8 mouse cellular contexts compared by ENCODE assay signal in the genomic region with DNA sequence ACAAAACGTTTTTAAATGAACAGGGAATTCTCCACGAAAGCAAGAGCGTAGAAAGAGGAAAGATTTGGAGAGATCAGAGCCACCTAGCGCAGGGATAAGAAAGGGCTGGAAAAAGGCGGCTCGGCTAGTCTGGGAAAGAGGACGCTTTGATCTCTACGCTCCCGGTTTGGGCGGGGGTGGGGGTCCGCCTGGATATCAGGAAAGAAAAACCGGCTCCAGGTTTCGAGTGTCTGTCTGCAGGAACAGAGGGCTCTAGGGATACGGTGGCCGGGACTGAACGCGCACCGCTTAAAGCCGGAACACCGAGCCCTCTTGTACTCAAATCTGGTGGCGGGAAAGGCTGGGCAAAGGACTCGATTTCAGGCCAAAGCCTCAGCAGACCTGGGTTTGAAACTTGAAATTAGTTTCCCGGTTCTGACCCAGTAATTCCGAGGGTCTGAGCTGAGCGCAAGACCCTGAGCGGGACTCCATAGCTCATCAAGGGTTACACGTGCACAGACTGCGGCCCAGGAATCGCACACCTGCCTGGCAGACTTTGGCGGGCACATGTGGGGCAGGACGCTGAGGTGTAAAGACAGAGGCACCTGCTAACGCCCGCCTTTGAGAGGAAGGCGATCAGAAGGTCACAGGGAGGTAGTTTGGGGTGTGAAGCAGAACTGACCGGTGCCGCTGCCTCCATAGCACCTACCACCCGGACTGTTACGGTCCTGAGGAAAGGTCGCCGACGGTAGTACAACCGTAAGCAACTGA. TPM values are rescaled to one million over a fixed set of nuclear protein-coding genes. Genes with fewer than 3 reads are reported as not detected.
DNase-seq lines count a peak whose midpoint lies in the region; ATAC-seq and TF ChIP-seq lines count a peak whose summit lies in the region.

No protein-coding gene starts in this region.

- intact Hi-C loops in gastrocnemius, adult 2 months (cut with DNase I): loop anchor here (5.0 kb wide), 1 partner anchor 93 kb away; no protein-coding TSS in a partner anchor
- intact Hi-C loops in gastrocnemius, postnatal 36 days (cut with DNase I): no loop called here

- peak overlapping the region; percentile 97 for H3K4me3 ChIP-seq in gastrocnemius, adult 2 months
- peak overlapping the region; percentile 68 for H3K4me3 ChIP-seq in bone marrow macrophage, adult 2 months (ENCODE audit: insufficient read depth, low read length)
- peak overlapping the region; percentile 49 for H3K4me3 ChIP-seq in forebrain, postnatal 0 days (ENCODE audit: low read depth, low read length)
- H3K4me3 ChIP-seq in kidney, adult 2 months (ENCODE audit: insufficient read depth, low read depth, low read length): peak overlapping the region; percentile 52
- H3K4me3 ChIP-seq in lung, embryonic 16.5 days (ENCODE audit: low read length): peak overlapping the region; percentile 66

- DNase-seq in gastrocnemius, adult 2 months: peak; percentile 51
- DNase-seq in gastrocnemius, postnatal 36 days: no peak
- DNase-seq in forebrain, postnatal 0 days: peak; percentile 54
- DNase-seq in kidney, adult 2 months: peak; percentile 37
- DNase-seq in splenic B cell, adult 2 months (ENCODE audit: low read depth, low spot score): peak; percentile 55
- DNase-seq in layer of hippocampus, adult 11-12 months (ENCODE audit: low spot score): no peak

- no peaks in the 10 kb centered on the region for H3K9me3 ChIP-seq in forebrain, postnatal 0 days (ENCODE audit: low read length)
- no peaks in the 10 kb centered on the region for H3K9me3 ChIP-seq in lung, embryonic 16.5 days (ENCODE audit: control insufficient read depth, low read length)

- peak; percentile 42; the same call in 1 of the 2 replicates for ATAC-seq in forebrain, postnatal 0 days
- no peak for ATAC-seq in lung, embryonic 16.5 days (ENCODE audit: low read depth)

- 0 out of 2 replicates have a peak overlapping the region, but pooled peaks have one; percentile 14 for H3K9ac ChIP-seq in forebrain, postnatal 0 days
- H3K9ac ChIP-seq in lung, embryonic 16.5 days (ENCODE audit: low read length): peak overlapping the region; percentile 58

- no peak for TF ChIP-seq POLR2A in bone marrow macrophage, adult 2 months (IDR thresholded peaks at IDR 0.05; ENCODE audit: borderline replicate concordance, low read depth, low read length)
- no peak for TF ChIP-seq POLR2A in kidney, adult 2 months (IDR thresholded peaks at IDR 0.05; ENCODE audit: low read depth, low read length)

- WGBS in forebrain, postnatal 0 days: 3% methylated on average over 42 of the region's 42 CpGs
- 12% methylated on average over 42 of the region's 42 CpGs for WGBS in kidney, adult 2 months
- WGBS in lung, embryonic 16.5 days: 2% methylated on average over 42 of the region's 42 CpGs

- H3K4me2 ChIP-seq in forebrain, postnatal 0 days (ENCODE audit: low read depth): peak overlapping the region; percentile 96
- peak overlapping the region; percentile 100 for H3K4me2 ChIP-seq in lung, embryonic 16.5 days (ENCODE audit: low read depth, low read length)

- peak overlapping the region; percentile 82 for H3K27ac ChIP-seq in gastrocnemius, adult 2 months
- H3K27ac ChIP-seq in bone marrow macrophage, adult 2 months (ENCODE audit: insufficient read depth, low read depth, low read length): peak overlapping the region; percentile 93
- H3K27ac ChIP-seq in forebrain, postnatal 0 days (ENCODE audit: low read depth, low read length): no peak overlapping the region
- H3K27ac ChIP-seq in kidney, adult 2 months (ENCODE audit: insufficient read depth, low read depth, low read length): no peak overlapping the region
- peak overlapping the region; percentile 76 for H3K27ac ChIP-seq in lung, embryonic 16.5 days (ENCODE audit: low read length)

- H3K27me3 ChIP-seq in forebrain, postnatal 0 days (ENCODE audit: insufficient read depth, low read length): peaks cover 86% of the 10 kb centered on the region
- H3K27me3 ChIP-seq in kidney, adult 2 months (replicated peaks; ENCODE audit: control insufficient read depth, insufficient read depth, low read length): 0 out of 2 replicates have a peak, but pooled peaks cover 1% of the 10 kb centered on the region
- H3K27me3 ChIP-seq in lung, embryonic 16.5 days (ENCODE audit: control insufficient read depth, insufficient read depth, low read depth, low read length): peaks cover 14% of the 10 kb centered on the region
- no peaks in the 10 kb centered on the region for H3K27me3 ChIP-seq in splenic B cell, adult 2 months (ENCODE audit: control insufficient read depth, insufficient read depth, low read length, poor library complexity, severe bottlenecking)

- TF ChIP-seq CTCF in gastrocnemius, adult 2 months (IDR thresholded peaks at IDR 0.05): peak; percentile 27
- no peak for TF ChIP-seq CTCF in bone marrow macrophage, adult 2 months (IDR thresholded peaks at IDR 0.05; ENCODE audit: low read depth, low read length)
- TF ChIP-seq CTCF in forebrain, postnatal 0 days (IDR thresholded peaks at IDR 0.05; ENCODE audit: low read depth): peak; percentile 51
- TF ChIP-seq CTCF in kidney, adult 2 months (conservative IDR thresholded peaks at IDR 0.05; ENCODE audit: insufficient read depth, insufficient read length, low read depth, low read length): no peak

- H3K4me1 ChIP-seq in bone marrow macrophage, adult 2 months (ENCODE audit: control insufficient read depth, insufficient read depth, low read length): peaks cover 24% of the 10 kb centered on the region
- peaks cover 20% of the 10 kb centered on the region for H3K4me1 ChIP-seq in forebrain, postnatal 0 days (ENCODE audit: insufficient read depth)
- H3K4me1 ChIP-seq in kidney, adult 2 months (ENCODE audit: control insufficient read depth, insufficient read depth, low read length): 0 out of 2 replicates have a peak, but pooled peaks cover 8% of the 10 kb centered on the region
- H3K4me1 ChIP-seq in lung, embryonic 16.5 days (replicated peaks; ENCODE audit: control insufficient read depth, insufficient read depth, low read length): peaks cover 34% of the 10 kb centered on the region

- H3K36me3 ChIP-seq in forebrain, postnatal 0 days (ENCODE audit: insufficient read depth): no peaks in the 10 kb centered on the region
- H3K36me3 ChIP-seq in kidney, adult 2 months (ENCODE audit: control insufficient read depth, insufficient read depth, low read length): no peaks in the 10 kb centered on the region
- no peaks in the 10 kb centered on the region for H3K36me3 ChIP-seq in lung, embryonic 16.5 days (ENCODE audit: control insufficient read depth, insufficient read depth, low read length)
- H3K36me3 ChIP-seq in splenic B cell, adult 2 months (ENCODE audit: control insufficient read depth, insufficient read depth, low read length, poor library complexity, severe bottlenecking): no peaks in the 10 kb centered on the region

RNA-seq across cellular contexts. Expression of a gene that starts 19.6 kb away (rescaled TPM):
- total RNA-seq in gastrocnemius, adult 2 months (2021): not detected
- total RNA-seq in gastrocnemius, postnatal 36 days (2021): not detected
- polyA plus RNA-seq in bone marrow macrophage, adult 2 months (2012; ENCODE audit: insufficient read depth, insufficient read length, missing spikeins): not detected in 2 replicates
- not detected in 2 replicates for total RNA-seq in forebrain, postnatal 0 days (2014; rRNA removed)
- not detected in 2 replicates for polyA plus RNA-seq in forebrain, postnatal 0 days (2015; fragmentation: Nextera tagmentation; extraction: Ambion mirVana)
- not detected in 2 replicates for polyA plus RNA-seq in kidney, adult 2 months (2012; rRNA removed)
- not detected in 2 replicates for polyA plus RNA-seq in lung, embryonic 16.5 days (2015; fragmentation: Nextera tagmentation; extraction: Ambion mirVana)

RNA-seq across cellular contexts. Expression of a gene that starts 33.6 kb away (rescaled TPM):
- 1 to 10 TPM; 2.7 to 7.2 TPM for total RNA-seq in gastrocnemius, adult 2 months (2021)
- total RNA-seq in gastrocnemius, postnatal 36 days (2021): 10 to 100 TPM; 11.9 to 18.8 TPM
- polyA plus RNA-seq in bone marrow macrophage, adult 2 months (2012; ENCODE audit: insufficient read depth, insufficient read length, missing spikeins): 103 and 107 TPM in 2 replicates
- total RNA-seq in forebrain, postnatal 0 days (2014; rRNA removed): 0.62 and 1.5 TPM in 2 replicates
- 1.1 and 1.4 TPM in 2 replicates for polyA plus RNA-seq in forebrain, postnatal 0 days (2015; fragmentation: Nextera tagmentation; extraction: Ambion mirVana)
- polyA plus RNA-seq in kidney, adult 2 months (2012; rRNA removed): 1.2 and 1.5 TPM in 2 replicates
- polyA plus RNA-seq in lung, embryonic 16.5 days (2015; fragmentation: Nextera tagmentation; extraction: Ambion mirVana): 3.9 and 4.3 TPM in 2 replicates

Comparison
In these comparisons a context has a peak if more than half of its experiments do, and no peak if none do; other contexts are left out.
1. DNase-seq: peak in gastrocnemius, adult 2 months (single experiment), forebrain, postnatal 0 days (single experiment), kidney, adult 2 months (single experiment) and splenic B cell, adult 2 months (single experiment); none in gastrocnemius, postnatal 36 days (0 of 2) and layer of hippocampus, adult 11-12 months (single experiment).
2. H3K27ac ChIP-seq: peak in gastrocnemius, adult 2 months (single experiment), bone marrow macrophage, adult 2 months (single experiment) and lung, embryonic 16.5 days (single experiment); none in forebrain, postnatal 0 days (single experiment) and kidney, adult 2 months (single experiment).
3. CTCF ChIP-seq: peak in gastrocnemius, adult 2 months (single experiment) and forebrain, postnatal 0 days (single experiment); none in bone marrow macrophage, adult 2 months (single experiment) and kidney, adult 2 months (single experiment).
4. RNA of a gene that starts 33.6 kb away (polyA plus RNA-seq): 103 to 107 TPM in bone marrow macrophage, adult 2 months; 3.9 to 4.3 TPM in lung, embryonic 16.5 days, 1.2 to 1.5 TPM in kidney, adult 2 months and 1.1 to 1.4 TPM in forebrain, postnatal 0 days; every median in the first group is over 10 times any median in the second.
5. Peak in every context shown above with its lines, with median percentiles within 50 percentile points of each other: H3K4me3 ChIP-seq.